Mouse (Mus musculus): ENCODE measurements around the gene AK157302. TPM values are rescaled to one million over a fixed set of nuclear protein-coding genes. Genes with fewer than 3 reads are reported as not detected.

AK157302 gene
- polyA plus RNA-seq, 1 experiment from 2014 or later: 0.22 TPM

- DNase-seq (ENCODE audit: low spot score): no peak
These were observed 47.7 kb downstream of the AK157302 start, which contains the start of gene Olfr1366 for GRCm38 (mm10) chr13:21542708-21543107. Gene Olfr1366 (minus strand): TSS chr13:21542808.

MicroRNAs within 50 kb of the gene (microRNA counts, 519-probe panel; counts per million panel counts)
- 473 counts per million, percentile 71 among the panel's probes with 10 or more counts for microRNA mmu-miR-1896

Small RNAs within 50 kb of the gene (microRNA-seq; reads per million reads assigned to microRNA genes)
- not detected for gene Mir1896 (ENCODE audit: borderline number of aligned reads)

Other genes starting within 250 kb of the AK157302 start
- not detected in 2 replicates for gene Gpx5, start 202.5 kb upstream of the AK157302 start, polyA plus RNA-seq (2015; fragmentation: Nextera tagmentation; extraction: Ambion mirVana)
- 1.7 and 1.9 TPM in 2 replicates for gene Gpx6, start 183.1 kb upstream of the AK157302 start, polyA plus RNA-seq (2015; fragmentation: Nextera tagmentation; extraction: Ambion mirVana)
- not detected in 2 replicates for gene Olfr1367, start 148.3 kb upstream of the AK157302 start, polyA plus RNA-seq (2015; fragmentation: Nextera tagmentation; extraction: Ambion mirVana)
- 10.4 and 11.3 TPM in 2 replicates for gene Zscan12, start 132.4 kb upstream of the AK157302 start, polyA plus RNA-seq (2015; fragmentation: Nextera tagmentation; extraction: Ambion mirVana)
- gene Zkscan3, start 92.5 kb upstream of the AK157302 start, polyA plus RNA-seq (2015; fragmentation: Nextera tagmentation; extraction: Ambion mirVana): 49.1 and 58.1 TPM in 2 replicates
- 1.4 and 1.5 TPM in 2 replicates for gene Pgbd1, start 54.2 kb upstream of the AK157302 start, polyA plus RNA-seq (2015; fragmentation: Nextera tagmentation; extraction: Ambion mirVana)
- gene Zscan26, start 41.5 kb upstream of the AK157302 start, polyA plus RNA-seq (2015; fragmentation: Nextera tagmentation; extraction: Ambion mirVana): 18.1 and 23.6 TPM in 2 replicates
- gene Nkapl, start 26.7 kb upstream of the AK157302 start, polyA plus RNA-seq (2015; fragmentation: Nextera tagmentation; extraction: Ambion mirVana): 0.82 and 1.3 TPM in 2 replicates
- 1.1 and 1.2 TPM in 2 replicates for gene Zkscan4, start 16.3 kb upstream of the AK157302 start, polyA plus RNA-seq (2015; fragmentation: Nextera tagmentation; extraction: Ambion mirVana)
- not detected in 2 replicates for gene Gm10065, start 15.8 kb upstream of the AK157302 start, polyA plus RNA-seq (2015; fragmentation: Nextera tagmentation; extraction: Ambion mirVana)
- 4.9 and 9.3 TPM in 2 replicates for gene Gm11273, start 6.2 kb downstream of the AK157302 start, polyA plus RNA-seq (2015; fragmentation: Nextera tagmentation; extraction: Ambion mirVana)
- 3.2 and 4.4 TPM in 2 replicates for gene Zkscan8, start 35.9 kb downstream of the AK157302 start, polyA plus RNA-seq (2015; fragmentation: Nextera tagmentation; extraction: Ambion mirVana)
- 0.04 TPM in 1 of 2 replicates, not detected in the other for gene Olfr1366, start 47.6 kb downstream of the AK157302 start, polyA plus RNA-seq (2015; fragmentation: Nextera tagmentation; extraction: Ambion mirVana)
- not detected in 2 replicates for gene Olfr1535, start 64.7 kb downstream of the AK157302 start, polyA plus RNA-seq (2015; fragmentation: Nextera tagmentation; extraction: Ambion mirVana)
- gene Olfr1364, start 86.5 kb downstream of the AK157302 start, polyA plus RNA-seq (2015; fragmentation: Nextera tagmentation; extraction: Ambion mirVana): not detected in 2 replicates
- gene Olfr1362, start 118.8 kb downstream of the AK157302 start, polyA plus RNA-seq (2015; fragmentation: Nextera tagmentation; extraction: Ambion mirVana): not detected in 2 replicates
- not detected in 2 replicates for gene Olfr11, start 147.3 kb downstream of the AK157302 start, polyA plus RNA-seq (2015; fragmentation: Nextera tagmentation; extraction: Ambion mirVana)
- not detected in 2 replicates for gene Olfr1361, start 168.2 kb downstream of the AK157302 start, polyA plus RNA-seq (2015; fragmentation: Nextera tagmentation; extraction: Ambion mirVana)
- gene Olfr1360, start 182.2 kb downstream of the AK157302 start, polyA plus RNA-seq (2015; fragmentation: Nextera tagmentation; extraction: Ambion mirVana): not detected in 2 replicates
- not detected in 2 replicates for gene Olfr1359, start 202.9 kb downstream of the AK157302 start, polyA plus RNA-seq (2015; fragmentation: Nextera tagmentation; extraction: Ambion mirVana)
- gene Hist1h2bl, start 220.9 kb downstream of the AK157302 start, polyA plus RNA-seq (2015; fragmentation: Nextera tagmentation; extraction: Ambion mirVana): 8.9 and 16.3 TPM in 2 replicates
- 110 and 183 TPM in 2 replicates for gene Hist1h2ai, start 221.2 kb downstream of the AK157302 start, polyA plus RNA-seq (2015; fragmentation: Nextera tagmentation; extraction: Ambion mirVana)
- gene Hist1h3h, start 222.4 kb downstream of the AK157302 start, polyA plus RNA-seq (2015; fragmentation: Nextera tagmentation; extraction: Ambion mirVana): 43.7 and 67.6 TPM in 2 replicates
- gene Hist1h2bm, start 226.8 kb downstream of the AK157302 start, polyA plus RNA-seq (2015; fragmentation: Nextera tagmentation; extraction: Ambion mirVana): 22.0 and 29.1 TPM in 2 replicates
- gene Hist1h4j, start 239.8 kb downstream of the AK157302 start, polyA plus RNA-seq (2015; fragmentation: Nextera tagmentation; extraction: Ambion mirVana): 1.0 and 1.8 TPM in 2 replicates